Mouse (Mus musculus) brain, embryonic 14.5 days (tissue): Measurements from ENCODE around the gene Setdb2. TPM values are rescaled to one million over a fixed set of nuclear protein-coding genes. Genes with fewer than 3 reads are reported as not detected.

Source experiments
- DNase-seq: peaks from one replicate; pipeline ENCODE4 v3.0.0-alpha.2; 2011; ENCODE audit warnings: low read depth
- CTCF ChIP-seq: fragments of 200-500 bp; IDR thresholded peaks from 2 replicates; pipeline ENCODE4 v1.5.1; 2012; ENCODE audit warnings: inconsistent platforms, mild to moderate bottlenecking, moderate library complexity, borderline replicate concordance; ENCODE audit not compliant: insufficient read depth, insufficient read length; ENCODE audit errors: extremely low read depth
- POLR2A ChIP-seq: fragments of 200-500 bp; IDR thresholded peaks from 2 replicates; pipeline ENCODE4 v1.6.1; 2012; ENCODE audit warnings: mild to moderate bottlenecking, inconsistent platforms, borderline replicate concordance; ENCODE audit not compliant: poor library complexity, insufficient read depth, insufficient read length, severe bottlenecking; ENCODE audit errors: extremely low read depth
- polyA plus RNA-seq: library from polyadenylated mRNA; depleted of rRNA; stranded (reverse); fragments of >200 nt; gene quantifications from 2 replicates; pipeline ENCODE4 v1.2.3, GENCODE M21; 2012; rRNA removed

Gene Setdb2
- polyA plus RNA-seq, 1 experiment: 5.4 TPM

- TF ChIP-seq CTCF (no peak), POLR2A (no peak)
- no peak for DNase-seq
Observed at GRCm38 (mm10) chr14:59366386-59367105, 74.1 kb downstream of the Setdb2 start.

GRCm38 (mm10) chr14:59365244-59365644 lies 75.4 kb downstream of the Setdb2 start, which contains the start of gene Phf11d:
TSS of gene Phf11d (minus strand) at chr14:59365470.
- DNase-seq: peak; percentile 1
- TF ChIP-seq POLR2A (no peak), CTCF (no peak)

Other genes starting within 250 kb of the Setdb2 start
- 57.1 and 57.7 TPM in 2 replicates for gene Rcbtb1, start 239.7 kb downstream of the Setdb2 start, polyA plus RNA-seq
- gene Gm6904, start 180.7 kb downstream of the Setdb2 start, polyA plus RNA-seq: not detected in 2 replicates
- gene Phf11a, start 143.4 kb downstream of the Setdb2 start, polyA plus RNA-seq: not detected in 2 replicates
- gene Phf11b, start 99.5 kb downstream of the Setdb2 start, polyA plus RNA-seq: 0.05 and 0.08 TPM in 2 replicates
- 0.29 and 0.32 TPM in 2 replicates for gene Phf11d, start 75.4 kb downstream of the Setdb2 start, polyA plus RNA-seq
- gene Phf11c, start 45.5 kb downstream of the Setdb2 start, polyA plus RNA-seq: 0.92 and 1.1 TPM in 2 replicates
- 7.8 and 12.4 TPM in 2 replicates for gene Cab39l, start 88 bp upstream of the Setdb2 start, polyA plus RNA-seq
- gene Cdadc1, start 157.1 kb upstream of the Setdb2 start, polyA plus RNA-seq: 12.8 and 15.5 TPM in 2 replicates
- gene Shisa2, start 184.4 kb upstream of the Setdb2 start, polyA plus RNA-seq: 12.2 and 20.9 TPM in 2 replicates